Mouse (Mus musculus) gastrocnemius, adult 2 months (tissue): ENCODE data around the gene Zfp867. TPM values are rescaled to one million over a fixed set of nuclear protein-coding genes. Genes with fewer than 3 reads are reported as not detected.
A peak's percentile ranks its signal among the peaks of the same experiment; 100 is the strongest.

Experiments
- DNase-seq: peaks from one replicate; pipeline ENCODE4 v3.0.0; 2022
- H3K27ac ChIP-seq: fragments of 200-600 bp; 2 replicates; pipeline ENCODE4 v1.8.1; 2022; ENCODE audit warnings: mild to moderate bottlenecking
- H3K4me3 ChIP-seq: fragments of 200-600 bp; 2 replicates; pipeline ENCODE4 v1.8.1; 2022; ENCODE audit warnings: mild to moderate bottlenecking, moderate library complexity
- CTCF ChIP-seq: fragments of 200-600 bp; IDR thresholded peaks from 2 replicates; pipeline ENCODE4 v1.8.1; 2022; ENCODE audit warnings: antibody characterized with exemption, mild to moderate bottlenecking, moderate library complexity
- intact Hi-C: fragments of 180-260 bp; cut with DNase I; formaldehyde crosslinking; loops from one replicate; pipeline ENCODE4 v1.15.1; 2025
- long read RNA-seq, 2 experiments: library from polyadenylated mRNA; stranded (forward); transcript quantifications; one replicate each; pipeline ENCODE4 v2.0.0; 2021
- total RNA-seq, 2 experiments: library from RNA; stranded (reverse); gene quantifications; 2 replicates each; pipeline ENCODE4 v1.2.3; 2021

Gene Zfp867
- total RNA-seq: 1 to 10 TPM; 2.2 to 2.3 TPM
- long read RNA-seq, experiment 1, partial matches to known transcripts: 1 of 2 reads
- long read RNA-seq, experiment 1, other reads (novel, unspliced or antisense): 0 of 2 reads
- long read RNA-seq, experiment 2, transcript Zfp867-201 (4 exons, 3,412 nt): major isoform, 5 of 6 reads
- long read RNA-seq, experiment 2, partial matches to known transcripts: 0 of 6 reads
- long read RNA-seq, experiment 2, other reads (novel, unspliced or antisense): 1 of 6 reads

GRCm38 (mm10) chr11:59472326-59472677 is at the start of gene Zfp867:
Gene Zfp867 (minus strand): TSS chr11:59472474.
- TF ChIP-seq CTCF: no peak
- H3K27ac ChIP-seq: peak within 1 kb of the TSS; percentile 83
- H3K4me3 ChIP-seq: peak within 1 kb of the TSS; percentile 91
- intact Hi-C loops: no loop called here
- peak; percentile 88 for DNase-seq

- Histone ChIP-seq H3K4me3 (no peak overlapping the region), H3K27ac (no peak overlapping the region)
- TF ChIP-seq CTCF: no peak
- DNase-seq: no peak
- intact Hi-C loops: no loop called here
Measured at GRCm38 (mm10) chr11:59519741-59520495, 47.6 kb upstream of the Zfp867 start.

GRCm38 (mm10) chr11:59518226-59518625 is 46.0 kb upstream of the Zfp867 start:
- intact Hi-C loops: no loop called here
- Histone ChIP-seq H3K27ac (no peak overlapping the region), H3K4me3 (no peak overlapping the region)
- no peak for DNase-seq
- TF ChIP-seq CTCF: no peak

- intact Hi-C loops: no loop called here
- Histone ChIP-seq H3K4me3 (no peak overlapping the region), H3K27ac (no peak overlapping the region)
- no peak for DNase-seq
- TF ChIP-seq CTCF: no peak
Measured at GRCm38 (mm10) chr11:59517441-59517840, 45.2 kb upstream of the Zfp867 start.

GRCm38 (mm10) chr11:59514789-59515188 is 42.5 kb upstream of the Zfp867 start:
- H3K27ac ChIP-seq: no peak overlapping the region
- no peak for DNase-seq
- no peak overlapping the region for H3K4me3 ChIP-seq
- no peak for TF ChIP-seq CTCF
- intact Hi-C loops: no loop called here

GRCm38 (mm10) chr11:59514381-59514780 is 42.1 kb upstream of the Zfp867 start:
- DNase-seq: no peak
- TF ChIP-seq CTCF: no peak
- intact Hi-C loops: no loop called here
- Histone ChIP-seq H3K27ac (no peak overlapping the region), H3K4me3 (no peak overlapping the region)

GRCm38 (mm10) chr11:59513556-59513955 is 41.3 kb upstream of the Zfp867 start:
- DNase-seq: no peak
- intact Hi-C loops: no loop called here
- Histone ChIP-seq H3K4me3 (no peak overlapping the region), H3K27ac (no peak overlapping the region)
- TF ChIP-seq CTCF: peak; percentile 9; the same call in 1 of the 2 replicates

GRCm38 (mm10) chr11:59512733-59513132 is 40.5 kb upstream of the Zfp867 start:
- DNase-seq: no peak
- intact Hi-C loops: no loop called here
- Histone ChIP-seq H3K27ac (no peak overlapping the region), H3K4me3 (no peak overlapping the region)
- TF ChIP-seq CTCF: no peak

GRCm38 (mm10) chr11:59511558-59511957 is 39.3 kb upstream of the Zfp867 start:
- Histone ChIP-seq H3K27ac (no peak overlapping the region), H3K4me3 (no peak overlapping the region)
- intact Hi-C loops: no loop called here
- no peak for DNase-seq
- TF ChIP-seq CTCF: no peak

- Histone ChIP-seq H3K27ac (peak overlapping the region; percentile 92), H3K4me3 (peak overlapping the region; percentile 98)
- intact Hi-C loops: no loop called here
- no peak for DNase-seq
- no peak for TF ChIP-seq CTCF
Measured at GRCm38 (mm10) chr11:59506713-59507074, 34.4 kb upstream of the Zfp867 start.

- intact Hi-C loops: no loop called here
- DNase-seq: peak; percentile 96
Measured at GRCm38 (mm10) chr11:59505839-59506712, 33.8 kb upstream of the Zfp867 start.

GRCm38 (mm10) chr11:59505351-59505838 is 33.1 kb upstream of the Zfp867 start:
- peak overlapping the region; percentile 98 for H3K4me3 ChIP-seq
- TF ChIP-seq CTCF: no peak
- peak overlapping the region; percentile 92 for H3K27ac ChIP-seq
- intact Hi-C loops: no loop called here
- DNase-seq: peak; percentile 62

More at GRCm38 (mm10) chr11:59505839-59506712, 33.8 kb upstream of the Zfp867 start:
- TF ChIP-seq CTCF: no peak
- Histone ChIP-seq H3K4me3 (peak overlapping the region; percentile 98), H3K27ac (peak overlapping the region; percentile 92)
